Mouse (Mus musculus): ENCODE data around the gene AC161166.1. TPM values are rescaled to one million over a fixed set of nuclear protein-coding genes. Genes with fewer than 3 reads are reported as not detected.

The AC161166.1 gene
- polyA plus RNA-seq, 1 experiment from 2014 or later: 0.70 TPM

- Histone ChIP-seq H3K4me3 (ENCODE audit: low read depth, low read length) (no peak overlapping the region), H3K4me2 (ENCODE audit: low read depth) (no peak overlapping the region), H3K27ac (ENCODE audit: low read depth, low read length) (no peak overlapping the region), H3K9ac (ENCODE audit: low read length) (no peak overlapping the region), H3K27me3 (ENCODE audit: control insufficient read depth, insufficient read depth, low read length) (no peaks in the 10 kb centered on the region), H3K4me1 (ENCODE audit: control insufficient read depth, insufficient read depth, low read length) (no peaks in the 10 kb centered on the region), H3K9me3 (ENCODE audit: control insufficient read depth, low read length) (no peaks in the 10 kb centered on the region), H3K36me3 (ENCODE audit: control insufficient read depth, insufficient read depth, low read length) (peaks cover 3% of the 10 kb centered on the region; the same call in 1 of the 2 replicates)
- DNase-seq (ENCODE audit: low spot score) (no peak), ATAC-seq (ENCODE audit: insufficient read depth, low FRiP score, low TSS enrichment) (no peak)
- 90% methylated on average over 4 of the region's 4 CpGs for WGBS
Observed at GRCm38 (mm10) chr7:24539686-24540085, 27.4 kb upstream of the AC161166.1 start.

DNA sequence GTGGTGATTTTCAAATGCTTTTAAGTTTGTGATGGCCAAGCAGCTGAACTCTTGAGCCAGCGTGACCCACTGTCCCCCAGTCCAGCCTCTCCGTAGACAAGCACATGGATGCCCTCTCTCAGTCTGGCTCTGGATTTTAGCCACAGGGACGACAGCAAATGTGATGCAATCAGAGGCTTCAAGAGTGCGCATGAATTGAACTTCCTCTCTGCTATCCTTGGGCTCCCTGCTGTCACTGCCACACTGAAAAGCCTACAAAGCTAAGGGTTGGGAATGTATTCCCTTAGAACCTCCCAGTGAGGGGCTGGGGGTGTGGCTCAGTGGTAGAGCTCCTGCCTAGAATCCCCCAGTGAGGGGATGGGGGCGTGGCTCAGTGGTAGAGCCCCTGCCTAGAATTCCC lies 26.4 kb upstream of the AC161166.1 start:
- Histone ChIP-seq H3K27me3 (ENCODE audit: control insufficient read depth, insufficient read depth, low read length) (peaks cover 6% of the 10 kb centered on the region), H3K4me3 (ENCODE audit: low read depth, low read length) (no peak overlapping the region), H3K36me3 (ENCODE audit: control insufficient read depth, insufficient read depth, low read length) (peaks cover 3% of the 10 kb centered on the region), H3K9ac (ENCODE audit: low read length) (no peak overlapping the region), H3K4me2 (ENCODE audit: low read depth) (no peak overlapping the region), H3K9me3 (ENCODE audit: control insufficient read depth, low read length) (no peaks in the 10 kb centered on the region), H3K4me1 (ENCODE audit: control insufficient read depth, insufficient read depth, low read length) (0 out of 2 replicates have a peak, but pooled peaks cover 5% of the 10 kb centered on the region), H3K27ac (ENCODE audit: low read depth, low read length) (no peak overlapping the region)
- 77% methylated on average over 5 of the region's 5 CpGs for WGBS
- DNase-seq (ENCODE audit: low spot score) (no peak), ATAC-seq (ENCODE audit: insufficient read depth, low FRiP score, low TSS enrichment) (no peak)

DNA sequence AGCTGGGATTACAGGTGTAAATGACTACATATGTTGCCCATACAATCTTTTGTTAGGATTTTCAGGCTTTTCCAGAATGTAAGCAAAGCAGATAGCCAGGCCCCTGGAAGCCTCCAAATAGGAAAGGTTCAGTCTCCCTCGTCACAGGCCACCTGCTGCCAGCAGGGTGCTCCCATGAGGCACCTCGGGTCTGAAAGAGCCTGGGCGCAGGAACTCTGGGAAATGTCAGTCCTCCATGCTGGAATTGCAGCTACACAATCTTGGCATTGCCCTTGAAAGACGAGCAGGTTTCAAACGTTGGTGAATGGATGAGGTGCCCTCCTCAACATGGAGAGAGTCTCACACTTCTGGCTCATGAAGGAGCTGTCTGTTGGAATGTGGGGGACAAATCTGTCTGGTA lies 25.9 kb upstream of the AC161166.1 start:
- no peak overlapping the region for H3K27ac ChIP-seq (ENCODE audit: low read depth, low read length)
- no peak overlapping the region for H3K4me2 ChIP-seq (ENCODE audit: low read depth)
- H3K36me3 ChIP-seq (ENCODE audit: control insufficient read depth, insufficient read depth, low read length): peaks cover 5% of the 10 kb centered on the region
- 0 out of 2 replicates have a peak, but pooled peaks cover 8% of the 10 kb centered on the region for H3K4me1 ChIP-seq (ENCODE audit: control insufficient read depth, insufficient read depth, low read length)
- DNase-seq (ENCODE audit: low spot score): no peak
- H3K9me3 ChIP-seq (ENCODE audit: control insufficient read depth, low read length): no peaks in the 10 kb centered on the region
- no peak overlapping the region for H3K9ac ChIP-seq (ENCODE audit: low read length)
- ATAC-seq (ENCODE audit: insufficient read depth, low FRiP score, low TSS enrichment): no peak
- H3K4me3 ChIP-seq (ENCODE audit: low read depth, low read length): no peak overlapping the region
- peaks cover 12% of the 10 kb centered on the region for H3K27me3 ChIP-seq (ENCODE audit: control insufficient read depth, insufficient read depth, low read length)
- WGBS: 46% methylated on average over 5 of the region's 5 CpGs

DNA sequence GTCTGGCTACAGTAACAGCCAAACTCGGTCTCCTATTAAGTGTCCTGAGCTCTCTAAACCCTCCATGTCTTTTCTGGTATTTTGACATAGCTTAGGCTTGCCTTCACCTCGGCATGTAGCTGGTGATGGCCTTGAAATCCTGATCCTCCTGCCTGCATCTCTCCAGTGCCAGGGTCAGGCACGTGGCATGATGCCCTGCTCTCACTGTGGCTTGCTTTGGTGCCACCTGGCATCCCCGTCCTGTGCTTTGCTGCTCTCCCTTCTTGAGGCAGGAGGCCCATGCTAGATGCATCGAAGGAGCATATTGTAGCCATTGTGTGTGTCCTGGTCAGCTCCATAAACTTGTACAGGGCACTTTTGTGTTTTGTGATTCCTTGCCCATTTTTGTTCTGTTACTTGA lies 25.3 kb upstream of the AC161166.1 start:
- Histone ChIP-seq H3K27me3 (ENCODE audit: control insufficient read depth, insufficient read depth, low read length) (peaks cover 14% of the 10 kb centered on the region), H3K9ac (ENCODE audit: low read length) (no peak overlapping the region), H3K4me1 (ENCODE audit: control insufficient read depth, insufficient read depth, low read length) (0 out of 2 replicates have a peak, but pooled peaks cover 8% of the 10 kb centered on the region), H3K4me2 (ENCODE audit: low read depth) (no peak overlapping the region), H3K9me3 (ENCODE audit: control insufficient read depth, low read length) (no peaks in the 10 kb centered on the region), H3K27ac (ENCODE audit: low read depth, low read length) (no peak overlapping the region), H3K4me3 (ENCODE audit: low read depth, low read length) (no peak overlapping the region), H3K36me3 (ENCODE audit: control insufficient read depth, insufficient read depth, low read length) (peaks cover 5% of the 10 kb centered on the region)
- DNase-seq (ENCODE audit: low spot score): no peak
- 82% methylated on average over 5 of the region's 5 CpGs for whole genome bisulfite sequencing
- no peak for ATAC-seq (ENCODE audit: insufficient read depth, low FRiP score, low TSS enrichment)

DNA sequence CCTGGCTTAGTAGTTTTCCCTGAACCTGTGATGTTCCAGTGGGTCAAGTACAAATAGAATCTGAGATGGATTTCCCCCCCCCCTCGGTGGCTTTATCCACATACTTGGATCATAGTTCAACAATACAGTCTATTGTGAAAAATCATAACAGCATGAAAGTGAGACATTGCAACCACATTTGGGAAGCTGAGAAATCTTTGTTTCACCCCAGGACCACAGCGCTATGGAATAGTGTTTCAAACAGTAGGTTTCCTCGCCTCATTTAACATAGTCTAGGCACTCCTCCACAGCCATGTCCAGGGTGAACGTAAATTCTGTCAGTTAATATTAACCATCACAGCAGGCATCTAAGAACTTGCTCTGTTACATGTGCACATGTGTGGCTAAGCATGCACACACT lies 24.8 kb upstream of the AC161166.1 start:
- H3K27me3 ChIP-seq (ENCODE audit: control insufficient read depth, insufficient read depth, low read length): peaks cover 16% of the 10 kb centered on the region
- DNase-seq (ENCODE audit: low spot score): no peak
- H3K9me3 ChIP-seq (ENCODE audit: control insufficient read depth, low read length): no peaks in the 10 kb centered on the region
- WGBS: 73% methylated on average over 4 of the region's 4 CpGs
- H3K4me2 ChIP-seq (ENCODE audit: low read depth): no peak overlapping the region
- ATAC-seq (ENCODE audit: insufficient read depth, low FRiP score, low TSS enrichment): no peak
- H3K36me3 ChIP-seq (ENCODE audit: control insufficient read depth, insufficient read depth, low read length): peaks cover 5% of the 10 kb centered on the region
- peaks cover 8% of the 10 kb centered on the region; the same call in 1 of the 2 replicates for H3K4me1 ChIP-seq (ENCODE audit: control insufficient read depth, insufficient read depth, low read length)
- H3K9ac ChIP-seq (ENCODE audit: low read length): no peak overlapping the region
- no peak overlapping the region for H3K4me3 ChIP-seq (ENCODE audit: low read depth, low read length)
- H3K27ac ChIP-seq (ENCODE audit: low read depth, low read length): no peak overlapping the region

- Histone ChIP-seq H3K36me3 (ENCODE audit: control insufficient read depth, insufficient read depth, low read length) (peaks cover 5% of the 10 kb centered on the region), H3K27me3 (ENCODE audit: control insufficient read depth, insufficient read depth, low read length) (peaks cover 16% of the 10 kb centered on the region), H3K4me1 (ENCODE audit: control insufficient read depth, insufficient read depth, low read length) (peaks cover 15% of the 10 kb centered on the region; the same call in 1 of the 2 replicates), H3K9ac (ENCODE audit: low read length) (no peak overlapping the region), H3K4me2 (ENCODE audit: low read depth) (no peak overlapping the region; the same call in 1 of the 2 replicates), H3K9me3 (ENCODE audit: control insufficient read depth, low read length) (no peaks in the 10 kb centered on the region), H3K27ac (ENCODE audit: low read depth, low read length) (no peak overlapping the region), H3K4me3 (ENCODE audit: low read depth, low read length) (no peak overlapping the region; the same call in 1 of the 2 replicates)
- no peak for ATAC-seq (ENCODE audit: insufficient read depth, low FRiP score, low TSS enrichment)
- no peak for DNase-seq (ENCODE audit: low spot score)
- WGBS: 28% methylated on average over 19 of the region's 19 CpGs
Observed at GRCm38 (mm10) chr7:24534301-24534700, 22.0 kb upstream of the AC161166.1 start.

DNA sequence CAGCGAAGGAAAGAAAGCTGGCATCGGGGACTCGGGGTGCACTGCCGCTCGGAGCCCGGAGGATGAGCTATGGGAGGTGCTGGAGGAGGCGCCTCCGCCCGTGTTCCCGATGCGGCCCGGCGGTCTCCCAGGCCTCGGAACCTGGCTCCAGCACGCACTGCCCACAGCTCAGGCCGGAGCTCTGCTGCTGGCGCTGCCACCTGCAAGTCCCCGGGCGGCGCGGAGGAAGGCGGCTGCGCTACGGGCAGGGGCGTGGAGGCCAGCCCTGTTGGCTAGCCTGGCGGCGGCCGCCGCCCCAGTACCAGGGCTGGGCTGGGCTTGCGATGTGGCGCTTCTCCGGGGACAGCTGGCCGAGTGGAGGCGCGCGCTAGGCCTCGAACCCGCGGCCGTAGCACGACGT lies 21.6 kb upstream of the AC161166.1 start:
- 13% methylated on average over 40 of the region's 42 CpGs for WGBS
- H3K36me3 ChIP-seq (ENCODE audit: control insufficient read depth, insufficient read depth, low read length): peaks cover 5% of the 10 kb centered on the region
- no peak overlapping the region; the same call in 1 of the 2 replicates for H3K9ac ChIP-seq (ENCODE audit: low read length)
- peaks cover 16% of the 10 kb centered on the region for H3K27me3 ChIP-seq (ENCODE audit: control insufficient read depth, insufficient read depth, low read length)
- DNase-seq (ENCODE audit: low spot score) (no peak), ATAC-seq (ENCODE audit: insufficient read depth, low FRiP score, low TSS enrichment) (no peak)
- no peak overlapping the region; the same call in 1 of the 2 replicates for H3K4me2 ChIP-seq (ENCODE audit: low read depth)
- no peak overlapping the region; the same call in 1 of the 2 replicates for H3K4me3 ChIP-seq (ENCODE audit: low read depth, low read length)
- no peak overlapping the region for H3K27ac ChIP-seq (ENCODE audit: low read depth, low read length)
- peaks cover 15% of the 10 kb centered on the region; the same call in 1 of the 2 replicates for H3K4me1 ChIP-seq (ENCODE audit: control insufficient read depth, insufficient read depth, low read length)
- no peaks in the 10 kb centered on the region for H3K9me3 ChIP-seq (ENCODE audit: control insufficient read depth, low read length)

DNA sequence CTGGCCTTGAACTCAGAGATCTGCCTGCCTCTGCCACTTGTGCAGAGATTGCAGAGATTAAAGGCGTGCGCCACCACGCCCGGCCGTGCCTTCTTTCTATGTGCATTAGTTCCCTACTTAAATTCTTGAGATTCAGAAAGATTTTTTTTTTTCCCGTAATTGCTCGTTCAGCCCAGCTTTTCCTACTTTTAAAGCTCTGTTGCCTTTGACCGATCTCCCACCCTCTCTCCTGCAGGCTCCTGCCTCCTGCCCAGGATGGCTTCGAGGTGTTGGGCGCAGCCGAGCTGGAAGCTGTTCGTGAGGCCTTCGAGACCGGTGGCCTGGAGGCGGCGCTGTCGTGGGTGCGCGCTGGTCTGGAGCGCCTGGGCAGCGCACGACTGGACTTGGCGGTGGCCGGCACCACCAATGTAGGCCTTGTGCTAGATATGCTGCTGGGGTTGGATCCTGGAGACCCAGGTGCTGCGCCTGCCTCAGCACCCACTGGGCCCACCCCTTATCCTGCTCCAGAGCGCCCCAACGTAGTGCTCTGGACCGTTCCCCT lies 20.8 kb upstream of the AC161166.1 start:
- no peak for ATAC-seq (ENCODE audit: insufficient read depth, low FRiP score, low TSS enrichment)
- Histone ChIP-seq H3K9me3 (ENCODE audit: control insufficient read depth, low read length) (no peaks in the 10 kb centered on the region), H3K9ac (ENCODE audit: low read length) (no peak overlapping the region; the same call in 1 of the 2 replicates), H3K27ac (ENCODE audit: low read depth, low read length) (no peak overlapping the region), H3K4me1 (ENCODE audit: control insufficient read depth, insufficient read depth, low read length) (peaks cover 15% of the 10 kb centered on the region; the same call in 1 of the 2 replicates), H3K4me2 (ENCODE audit: low read depth) (no peak overlapping the region), H3K36me3 (ENCODE audit: control insufficient read depth, insufficient read depth, low read length) (peaks cover 5% of the 10 kb centered on the region), H3K27me3 (ENCODE audit: control insufficient read depth, insufficient read depth, low read length) (peaks cover 16% of the 10 kb centered on the region), H3K4me3 (ENCODE audit: low read depth, low read length) (no peak overlapping the region)
- WGBS: 59% methylated on average over 28 of the region's 28 CpGs
- DNase-seq (ENCODE audit: low spot score): no peak
